Mouse (Mus musculus): Measurements from ENCODE around the gene Blm. TPM values are rescaled to one million over a fixed set of nuclear protein-coding genes. Genes with fewer than 3 reads are reported as not detected.

Blm gene
- polyA plus RNA-seq, 2 experiments = 19.8 to 24.8 TPM

DNA sequence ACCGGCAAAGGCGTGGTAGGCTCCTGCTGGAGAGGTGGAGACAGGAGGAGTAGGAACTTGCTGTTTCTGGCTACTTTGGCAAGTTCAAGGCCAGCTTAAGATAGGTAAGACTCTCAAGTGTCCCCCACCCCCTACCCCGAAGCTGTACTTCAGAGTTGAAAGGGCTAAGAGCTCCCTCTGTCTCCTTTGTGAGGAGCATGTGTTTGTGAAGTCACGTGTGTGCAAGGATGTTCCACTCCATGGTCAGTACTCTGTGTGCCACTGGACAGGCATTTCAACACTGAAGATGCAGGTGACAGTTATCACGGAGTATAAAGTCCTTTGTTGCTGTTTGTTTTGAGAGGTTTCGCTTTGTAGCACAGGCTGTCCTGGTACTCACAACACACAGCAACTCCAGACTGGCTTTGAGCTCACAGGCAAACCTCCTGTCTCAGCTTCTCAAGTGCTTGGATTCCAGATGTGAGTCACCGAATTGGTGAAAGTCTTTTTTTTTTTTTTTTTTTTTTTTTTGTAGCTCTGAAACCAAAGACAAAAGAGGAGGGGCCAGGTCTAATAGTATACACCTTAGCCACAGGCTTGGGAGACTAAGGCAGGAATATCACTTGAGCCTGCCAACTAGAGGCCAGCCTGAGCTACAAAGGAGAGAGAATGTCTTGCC, 88.6 kb downstream of the Blm start:
- DNase-seq (ENCODE audit: low read depth in 3 of 3, low spot score in 3 of 3) = no peak
- H3K36me3 ChIP-seq (replicated peaks; ENCODE audit: control insufficient read depth, insufficient read depth, low read depth) = no peaks in the 10 kb centered on the region
- H3K4me3 ChIP-seq (ENCODE audit: insufficient read depth in 1 of 2, low read depth in 2 of 2, low read length in 2 of 2) = no peak overlapping the region
- no peaks in the 10 kb centered on the region for H3K9me3 ChIP-seq (ENCODE audit: control insufficient read depth, low read length)
- H3K27me3 ChIP-seq (ENCODE audit: control insufficient read depth, insufficient read depth, low read length) = no peaks in the 10 kb centered on the region
- peaks cover 42 to 57% of the 10 kb centered on the region in 2 experiments for H3K4me1 ChIP-seq (replicated peaks; ENCODE audit: control insufficient read depth in 2 of 2, insufficient read depth in 2 of 2, low read length in 1 of 2)
- H3K9ac ChIP-seq (replicated peaks) = no peak overlapping the region
- no peak overlapping the region for H3K27ac ChIP-seq
- TF ChIP-seq EP300 (IDR thresholded peaks at IDR 0.05; ENCODE audit: low read depth) (no peak), CTCF (IDR thresholded peaks at IDR 0.05; ENCODE audit: low read depth) (no peak)
- 61% methylated on average over 7 of the region's 7 CpGs for WGBS (ENCODE audit: insufficient replicate concordance)
- no peak overlapping the region for H3K4me2 ChIP-seq (ENCODE audit: low read depth)
- no peak for ATAC-seq (ENCODE audit: insufficient read depth)

DNA sequence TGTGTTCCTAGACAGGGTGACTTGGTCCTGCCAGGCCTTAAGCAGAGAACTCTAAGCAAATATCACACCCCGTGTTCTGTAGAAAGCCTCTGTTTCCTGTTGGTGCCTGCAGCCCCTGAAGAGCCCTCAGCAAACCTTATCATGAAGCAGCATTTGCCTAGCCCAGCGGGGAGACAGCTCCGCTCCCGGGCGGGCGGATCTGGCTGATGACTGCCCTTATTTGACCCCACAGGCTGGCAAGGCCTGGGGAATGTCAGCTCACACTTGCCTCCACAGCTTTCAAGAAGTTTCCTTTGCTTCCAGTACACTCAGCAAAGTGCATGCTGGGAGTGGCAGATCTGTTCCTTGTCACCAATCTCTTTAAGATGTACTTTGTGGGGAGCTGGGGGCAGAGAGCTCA, 89.4 kb downstream of the Blm start:
- no peak overlapping the region for H3K4me3 ChIP-seq (ENCODE audit: insufficient read depth in 1 of 2, low read depth in 2 of 2, low read length in 2 of 2)
- peak; percentile 73 for TF ChIP-seq EP300 (IDR thresholded peaks at IDR 0.05; ENCODE audit: low read depth)
- TF ChIP-seq CTCF (IDR thresholded peaks at IDR 0.05; ENCODE audit: low read depth) = no peak
- H3K27ac ChIP-seq = peak overlapping the region; percentile 71
- ATAC-seq (ENCODE audit: insufficient read depth) = peak; percentile 77
- H3K4me1 ChIP-seq (replicated peaks; ENCODE audit: control insufficient read depth in 2 of 2, insufficient read depth in 2 of 2, low read length in 1 of 2) = peaks cover 42 to 49% of the 10 kb centered on the region in 2 experiments
- no peaks in the 10 kb centered on the region for H3K36me3 ChIP-seq (replicated peaks; ENCODE audit: control insufficient read depth, insufficient read depth, low read depth)
- peak overlapping the region; percentile 47 for H3K4me2 ChIP-seq (ENCODE audit: low read depth)
- H3K9ac ChIP-seq (replicated peaks) = peak overlapping the region; percentile 20
- WGBS (ENCODE audit: insufficient replicate concordance) = 2% methylated on average over 6 of the region's 6 CpGs
- no peaks in the 10 kb centered on the region for H3K27me3 ChIP-seq (ENCODE audit: control insufficient read depth, insufficient read depth, low read length)
- DNase-seq (ENCODE audit: low read depth in 3 of 3, low spot score in 3 of 3) = peak; percentile 42 to 70 (median 51)
- H3K9me3 ChIP-seq (ENCODE audit: control insufficient read depth, low read length) = no peaks in the 10 kb centered on the region

DNA sequence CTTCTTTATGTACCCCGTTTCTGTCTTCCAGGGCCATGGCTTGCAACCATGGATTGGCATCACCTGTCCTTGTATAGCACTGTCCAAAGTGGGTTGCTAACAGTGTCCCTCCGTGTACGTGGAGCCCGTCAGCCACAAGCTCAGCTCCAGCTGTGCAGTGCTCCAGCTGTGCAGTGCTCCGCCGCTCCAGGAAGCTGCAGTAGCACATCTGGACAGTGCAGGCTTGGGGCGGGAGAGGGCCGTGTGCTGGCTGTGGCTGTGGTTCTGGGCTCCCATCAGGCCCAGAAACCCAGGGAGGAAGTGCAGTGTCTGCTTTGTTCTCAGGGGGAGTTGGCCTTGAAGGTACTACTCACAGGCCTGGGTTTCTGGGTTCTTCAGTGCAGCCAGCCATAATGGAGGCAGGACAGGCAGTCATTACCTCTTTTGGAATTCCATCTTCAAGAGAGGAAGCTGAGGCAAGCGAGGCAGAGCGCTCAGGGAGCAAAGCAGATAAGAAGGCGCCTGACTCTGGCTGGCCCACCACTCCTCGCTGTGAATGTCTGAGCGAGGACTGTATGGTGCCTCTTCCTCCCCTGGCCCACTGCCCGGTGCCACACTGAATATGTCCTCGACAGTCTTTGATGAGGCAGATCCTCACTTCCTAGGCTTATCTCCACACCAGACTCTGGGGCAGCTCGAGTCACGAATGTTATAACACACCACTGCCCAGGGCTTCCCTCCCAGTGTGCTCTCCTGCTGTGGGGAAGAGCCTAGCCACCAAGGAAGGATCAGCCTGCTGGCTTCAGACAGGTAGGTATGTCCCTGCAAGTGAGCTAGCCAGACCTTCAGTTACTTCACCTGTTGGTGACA, 90.3 kb downstream of the Blm start:
- Histone ChIP-seq H3K9me3 (ENCODE audit: control insufficient read depth, low read length) (no peaks in the 10 kb centered on the region), H3K4me3 (ENCODE audit: insufficient read depth in 1 of 2, low read depth in 2 of 2, low read length in 2 of 2) (no peak overlapping the region), H3K36me3 (replicated peaks; ENCODE audit: control insufficient read depth, insufficient read depth, low read depth) (no peaks in the 10 kb centered on the region), H3K27me3 (ENCODE audit: control insufficient read depth, insufficient read depth, low read length) (no peaks in the 10 kb centered on the region), H3K4me1 (replicated peaks; ENCODE audit: control insufficient read depth in 2 of 2, insufficient read depth in 2 of 2, low read length in 1 of 2) (peaks cover 39 to 40% of the 10 kb centered on the region in 2 experiments), H3K4me2 (ENCODE audit: low read depth) (peak overlapping the region; percentile 47), H3K9ac (replicated peaks) (peak overlapping the region; percentile 20), H3K27ac (peak overlapping the region; percentile 71)
- ATAC-seq (ENCODE audit: insufficient read depth) (peak; percentile 43; the same call in 1 of the 2 replicates), DNase-seq (ENCODE audit: low read depth in 3 of 3, low spot score in 3 of 3) (no peak)
- 16% methylated on average over 17 of the region's 17 CpGs for WGBS (ENCODE audit: insufficient replicate concordance)
- TF ChIP-seq CTCF (IDR thresholded peaks at IDR 0.05; ENCODE audit: low read depth) (no peak), EP300 (IDR thresholded peaks at IDR 0.05; ENCODE audit: low read depth) (no peak)

DNA sequence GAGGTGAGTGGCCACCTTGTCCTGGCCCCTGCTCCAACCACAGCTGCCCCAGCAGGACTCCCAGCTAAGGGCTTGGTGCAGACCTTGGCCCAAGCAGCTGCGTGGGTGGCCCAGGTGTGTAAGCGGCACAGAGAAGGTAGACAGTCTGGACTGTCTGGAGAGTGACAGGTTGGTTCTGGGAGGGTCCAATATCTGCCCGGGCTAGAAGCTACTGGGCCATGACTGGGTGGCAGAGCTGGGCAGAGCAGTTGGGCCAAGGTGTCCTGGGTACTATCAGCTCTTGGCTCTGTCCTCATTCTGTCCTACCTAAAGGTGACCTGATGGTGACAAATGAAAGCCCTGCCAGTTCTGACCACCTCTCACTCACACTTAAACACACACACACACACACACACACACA, 91.8 kb downstream of the Blm start:
- TF ChIP-seq EP300 (IDR thresholded peaks at IDR 0.05; ENCODE audit: low read depth) = no peak
- no peak for TF ChIP-seq CTCF (IDR thresholded peaks at IDR 0.05; ENCODE audit: low read depth)
- H3K4me1 ChIP-seq (replicated peaks; ENCODE audit: control insufficient read depth in 2 of 2, insufficient read depth in 2 of 2, low read length in 1 of 2) = peaks cover 38 to 41% of the 10 kb centered on the region in 2 experiments
- H3K27me3 ChIP-seq (ENCODE audit: control insufficient read depth, insufficient read depth, low read length) = no peaks in the 10 kb centered on the region
- no peak overlapping the region for H3K4me3 ChIP-seq (ENCODE audit: insufficient read depth in 1 of 2, low read depth in 2 of 2, low read length in 2 of 2)
- H3K27ac ChIP-seq = no peak overlapping the region
- DNase-seq (ENCODE audit: low read depth in 3 of 3, low spot score in 3 of 3) = no peak
- no peak for ATAC-seq (ENCODE audit: insufficient read depth)
- no peak overlapping the region for H3K9ac ChIP-seq (replicated peaks)
- H3K9me3 ChIP-seq (ENCODE audit: control insufficient read depth, low read length) = no peaks in the 10 kb centered on the region
- H3K4me2 ChIP-seq (ENCODE audit: low read depth) = no peak overlapping the region
- WGBS (ENCODE audit: insufficient replicate concordance) = 86% methylated on average over 3 of the region's 3 CpGs
- H3K36me3 ChIP-seq (replicated peaks; ENCODE audit: control insufficient read depth, insufficient read depth, low read depth) = no peaks in the 10 kb centered on the region
